Comparison of ENCODE assay signal across 24 mouse cellular contexts in genomic region chr5:123987511-123987910, GRCm38 (mm10). TPM values are rescaled to one million over a fixed set of nuclear protein-coding genes. Genes with fewer than 3 reads are reported as not detected.
DNase-seq lines count a peak whose midpoint lies in the region; ATAC-seq and TF ChIP-seq lines count a peak whose summit lies in the region.
"Had no signal": no experiment of that assay in that cellular context is flagged by ENCODE, and none has a peak within 500 bp of the region (broad histone marks: within the 10 kb centered on the region; RNA-seq: fewer than 3 reads in every experiment).

No protein-coding gene starts in this region.

- no peak for ATAC-seq in heart, embryonic 13.5 days (ENCODE audit: extremely low read depth, insufficient number of reproducible peaks, low FRiP score, low TSS enrichment)
- ATAC-seq in kidney, postnatal 0 days (replicated peaks; ENCODE audit: low FRiP score, low read depth): no peak
- ATAC-seq in intestine, embryonic 16.5 days: peak; percentile 77
- ATAC-seq in stomach, embryonic 15.5 days (ENCODE audit: insufficient read depth, low FRiP score, low read depth): no peak
- no peak for ATAC-seq in megakaryocyte-erythroid progenitor cell, adult 5-6 weeks (replicated peaks; ENCODE audit: low FRiP score, low TSS enrichment, poor library complexity, severe bottlenecking)
- ATAC-seq: forebrain, embryonic 14.5 days; hindbrain, embryonic 16.5 days; midbrain, embryonic 16.5 days had no signal

- DNase-seq in heart, postnatal 10 days: no peak
- no peak for DNase-seq in kidney, postnatal 0 days (ENCODE audit: low spot score)
- no peak for DNase-seq in kidney, adult 8-10 months
- DNase-seq in layer of hippocampus, adult 11-12 months (ENCODE audit: low spot score): no peak
- DNase-seq: gastrocnemius, postnatal 25 days; heart, adult 2 months; heart, postnatal 36 days; kidney, adult 9 months; layer of hippocampus, postnatal 36 days; liver, embryonic 13.5 days; lung, embryonic 14.5 days had no signal

- intact Hi-C loops in heart, postnatal 10 days (cut with DNase I): no loop called here

- H3K9me3 ChIP-seq in heart, embryonic 13.5 days: no peaks in the 10 kb centered on the region
- H3K9me3 ChIP-seq in kidney, postnatal 0 days (replicated peaks; ENCODE audit: low read length): no peaks in the 10 kb centered on the region
- H3K9me3 ChIP-seq in intestine, embryonic 16.5 days (ENCODE audit: control insufficient read depth, low read length): no peaks in the 10 kb centered on the region
- no peaks in the 10 kb centered on the region for H3K9me3 ChIP-seq in stomach, embryonic 15.5 days
- H3K9me3 ChIP-seq: embryonic facial prominence, embryonic 13.5 days; liver, embryonic 13.5 days; megakaryocyte, embryonic 14.5 days; neural tube, embryonic 13.5 days had no signal

- TF ChIP-seq CTCF in kidney, postnatal 0 days (IDR thresholded peaks at IDR 0.05; ENCODE audit: low read depth): no peak

- H3K4me1 ChIP-seq in heart, embryonic 13.5 days: peaks cover 55% of the 10 kb centered on the region
- H3K4me1 ChIP-seq in kidney, postnatal 0 days (replicated peaks; ENCODE audit: insufficient read depth, low read length): 0 out of 2 replicates have a peak, but pooled peaks cover 3% of the 10 kb centered on the region
- peaks cover 46% of the 10 kb centered on the region for H3K4me1 ChIP-seq in intestine, embryonic 16.5 days (ENCODE audit: control insufficient read depth, insufficient read depth, low read length)
- peaks cover 32% of the 10 kb centered on the region for H3K4me1 ChIP-seq in stomach, embryonic 15.5 days

- no peaks in the 10 kb centered on the region for H3K36me3 ChIP-seq in heart, embryonic 13.5 days
- H3K36me3 ChIP-seq in kidney, postnatal 0 days (ENCODE audit: insufficient read depth, low read length): 0 out of 2 replicates have a peak, but pooled peaks cover 6% of the 10 kb centered on the region
- H3K36me3 ChIP-seq in intestine, embryonic 16.5 days (ENCODE audit: control insufficient read depth, insufficient read depth, low read length): no peaks in the 10 kb centered on the region
- H3K36me3 ChIP-seq in stomach, embryonic 15.5 days: no peaks in the 10 kb centered on the region
- H3K36me3 ChIP-seq: embryonic facial prominence, embryonic 13.5 days; neural tube, embryonic 13.5 days had no signal

- no peak overlapping the region for H3K4me2 ChIP-seq in heart, embryonic 13.5 days
- no peak overlapping the region for H3K4me2 ChIP-seq in kidney, postnatal 0 days (ENCODE audit: low read length)
- 0 out of 2 replicates have a peak overlapping the region, but pooled peaks have one; percentile 20 for H3K4me2 ChIP-seq in intestine, embryonic 16.5 days (ENCODE audit: low read depth, low read length)
- H3K4me2 ChIP-seq in stomach, embryonic 15.5 days: no peak overlapping the region
- H3K4me2 ChIP-seq: embryonic facial prominence, embryonic 13.5 days; liver, embryonic 13.5 days; lung, embryonic 14.5 days; neural tube, embryonic 13.5 days had no signal

- peaks cover 4% of the 10 kb centered on the region; the same call in 1 of the 2 replicates for H3K27me3 ChIP-seq in heart, embryonic 13.5 days (replicated peaks)
- H3K27me3 ChIP-seq in kidney, postnatal 0 days (ENCODE audit: insufficient read depth, low read length): no peaks in the 10 kb centered on the region
- no peaks in the 10 kb centered on the region for H3K27me3 ChIP-seq in intestine, embryonic 16.5 days (replicated peaks; ENCODE audit: control insufficient read depth, insufficient read depth, low read length)
- no peaks in the 10 kb centered on the region for H3K27me3 ChIP-seq in stomach, embryonic 15.5 days (replicated peaks)
- H3K27me3 ChIP-seq: embryonic facial prominence, embryonic 13.5 days; liver, embryonic 13.5 days had no signal

- WGBS in heart, embryonic 13.5 days: 62% methylated on average over 4 of the region's 4 CpGs
- WGBS in kidney, postnatal 0 days: 74% methylated on average over 4 of the region's 4 CpGs
- WGBS in intestine, embryonic 16.5 days: 66% methylated on average over 4 of the region's 4 CpGs
- WGBS in stomach, embryonic 15.5 days: 66% methylated on average over 4 of the region's 4 CpGs

- H3K27ac ChIP-seq in heart, embryonic 13.5 days (replicated peaks): no peak overlapping the region
- 0 out of 2 replicates have a peak overlapping the region, but pooled peaks have one; percentile 44 for H3K27ac ChIP-seq in kidney, postnatal 0 days
- H3K27ac ChIP-seq in intestine, embryonic 16.5 days (ENCODE audit: low read length): peak overlapping the region; percentile 91
- peak overlapping the region; percentile 81 for H3K27ac ChIP-seq in stomach, embryonic 15.5 days
- H3K27ac ChIP-seq: embryonic facial prominence, embryonic 13.5 days; heart, adult 2 months; layer of hippocampus, adult 2 months; liver, embryonic 13.5 days; neural tube, embryonic 13.5 days had no signal

- peak overlapping the region; percentile 7; the same call in 1 of the 2 replicates for H3K9ac ChIP-seq in heart, embryonic 13.5 days
- H3K9ac ChIP-seq in kidney, postnatal 0 days (ENCODE audit: low read depth, low read length): no peak overlapping the region
- peak overlapping the region; percentile 50 for H3K9ac ChIP-seq in intestine, embryonic 16.5 days (ENCODE audit: low read depth, low read length)
- H3K9ac ChIP-seq in stomach, embryonic 15.5 days: no peak overlapping the region
- H3K9ac ChIP-seq: embryonic facial prominence, embryonic 13.5 days; liver, embryonic 13.5 days; lung, embryonic 14.5 days; neural tube, embryonic 13.5 days had no signal

- no peak overlapping the region for H3K4me3 ChIP-seq in heart, embryonic 13.5 days
- H3K4me3 ChIP-seq in kidney, postnatal 0 days (replicated peaks; ENCODE audit: low read depth, low read length): no peak overlapping the region
- no peak overlapping the region for H3K4me3 ChIP-seq in intestine, embryonic 16.5 days (ENCODE audit: low read length)
- H3K4me3 ChIP-seq in stomach, embryonic 15.5 days (replicated peaks): no peak overlapping the region
- H3K4me3 ChIP-seq: embryonic facial prominence, embryonic 13.5 days; erythroblast, embryonic 14.5 days; heart, adult 2 months; layer of hippocampus, adult 2 months; liver, embryonic 13.5 days; megakaryocyte, embryonic 14.5 days; myocyte; neural tube, embryonic 13.5 days had no signal

RNA-seq across cellular contexts. Expression of gene Hip1r, which starts 14.1 kb away (rescaled TPM):
- 4.7 and 5.6 TPM in 2 replicates for polyA plus RNA-seq in heart, embryonic 13.5 days (2015; fragmentation: Nextera tagmentation; extraction: Ambion mirVana)
- total RNA-seq in heart, postnatal 10 days (2021): 10 to 100 TPM; 26.1 to 41.6 TPM
- 24.8 and 28.4 TPM in 2 replicates for polyA plus RNA-seq in kidney, postnatal 0 days (2015; fragmentation: Nextera tagmentation; extraction: Ambion mirVana)
- 33.8 and 34.8 TPM in 2 replicates for polyA plus RNA-seq in intestine, embryonic 16.5 days (2015; fragmentation: Nextera tagmentation; extraction: Ambion mirVana)
- polyA plus RNA-seq in stomach, embryonic 15.5 days (2015; fragmentation: Nextera tagmentation; extraction: Ambion mirVana): 24.0 and 27.0 TPM in 2 replicates
- total RNA-seq in megakaryocyte-erythroid progenitor cell, adult 5-6 weeks (2014; fragmentation: Nextera tagmentation): 9.3 and 9.5 TPM in 2 replicates
- 13.7 and 30.9 TPM in 2 replicates for total RNA-seq in megakaryocyte-erythroid progenitor cell, adult 5-6 weeks (2017)

RNA-seq across cellular contexts. Expression of gene Vps37b, which starts 44.6 kb away (rescaled TPM):
- polyA plus RNA-seq in heart, embryonic 13.5 days (2015; fragmentation: Nextera tagmentation; extraction: Ambion mirVana): 51.2 and 52.2 TPM in 2 replicates
- total RNA-seq in heart, postnatal 10 days (2021): 10 to 100 TPM; 38.0 to 46.7 TPM
- 30.7 and 31.7 TPM in 2 replicates for polyA plus RNA-seq in kidney, postnatal 0 days (2015; fragmentation: Nextera tagmentation; extraction: Ambion mirVana)
- polyA plus RNA-seq in intestine, embryonic 16.5 days (2015; fragmentation: Nextera tagmentation; extraction: Ambion mirVana): 25.7 and 27.1 TPM in 2 replicates
- 36.2 and 37.1 TPM in 2 replicates for polyA plus RNA-seq in stomach, embryonic 15.5 days (2015; fragmentation: Nextera tagmentation; extraction: Ambion mirVana)
- total RNA-seq in megakaryocyte-erythroid progenitor cell, adult 5-6 weeks (2014; fragmentation: Nextera tagmentation): 20.8 and 34.3 TPM in 2 replicates
- total RNA-seq in megakaryocyte-erythroid progenitor cell, adult 5-6 weeks (2017): 12.8 and 15.5 TPM in 2 replicates

RNA-seq across cellular contexts. Expression of gene Ccdc62, which starts 57.0 kb away (rescaled TPM):
- polyA plus RNA-seq in heart, embryonic 13.5 days (2015; fragmentation: Nextera tagmentation; extraction: Ambion mirVana): 3.7 TPM in 2 replicates
- total RNA-seq in heart, postnatal 10 days (2021): 1 to 10 TPM; 2.2 to 3.1 TPM
- 6.4 and 7.1 TPM in 2 replicates for polyA plus RNA-seq in kidney, postnatal 0 days (2015; fragmentation: Nextera tagmentation; extraction: Ambion mirVana)
- polyA plus RNA-seq in intestine, embryonic 16.5 days (2015; fragmentation: Nextera tagmentation; extraction: Ambion mirVana): 5.1 and 5.2 TPM in 2 replicates
- 5.6 and 7.0 TPM in 2 replicates for polyA plus RNA-seq in stomach, embryonic 15.5 days (2015; fragmentation: Nextera tagmentation; extraction: Ambion mirVana)
- total RNA-seq in megakaryocyte-erythroid progenitor cell, adult 5-6 weeks (2014; fragmentation: Nextera tagmentation): 2.1 and 3.3 TPM in 2 replicates
- total RNA-seq in megakaryocyte-erythroid progenitor cell, adult 5-6 weeks (2017): 2.6 and 4.2 TPM in 2 replicates

Comparison
In these comparisons a context has a peak if more than half of its experiments do, and no peak if none do; other contexts are left out.
1. H3K9ac ChIP-seq: peak in heart, embryonic 13.5 days (single experiment) and intestine, embryonic 16.5 days (single experiment); none in kidney, postnatal 0 days (single experiment) and stomach, embryonic 15.5 days (single experiment).